Mouse (Mus musculus): Measurements from ENCODE around the gene Rragb.

GRCm38 (mm10) chrX:153174786-153175185 is 35.0 kb downstream of the Rragb start:
- TF ChIP-seq CTCF (IDR thresholded peaks at IDR 0.05) (peak; percentile 54), EP300 (IDR thresholded peaks at IDR 0.05) (no peak)

All from lung, postnatal 0 days (tissue).